Mouse (Mus musculus): Measurements from ENCODE around the gene Elf1. TPM values are rescaled to one million over a fixed set of nuclear protein-coding genes. Genes with fewer than 3 reads are reported as not detected.

Elf1 gene
- polyA plus RNA-seq, 1 experiment: 22.5 TPM

DNA sequence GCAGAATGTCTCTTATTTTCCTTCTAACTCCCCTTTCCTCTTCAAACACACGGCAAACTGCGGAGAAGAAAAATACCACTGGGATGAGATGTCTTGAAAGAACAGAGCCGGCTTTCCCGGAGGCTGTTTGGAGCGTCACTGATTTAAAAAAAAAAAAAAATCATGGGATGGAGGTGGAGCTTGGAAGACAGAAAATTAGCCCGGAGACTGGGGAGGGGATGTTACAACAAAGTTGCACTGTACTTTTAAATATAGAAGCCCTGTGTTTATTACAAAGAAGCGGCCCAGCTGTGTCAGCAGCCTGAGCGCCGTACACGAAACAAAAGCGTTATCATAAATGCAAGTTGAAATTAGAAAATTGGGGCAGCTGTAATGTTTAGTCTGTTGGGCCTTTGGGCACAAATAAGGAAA lies 1.3 kb downstream of the Elf1 start:
- DNase-seq (ENCODE audit: low read depth in 1 of 2, low spot score in 2 of 2): no peak
- no peak for TF ChIP-seq CTCF (IDR thresholded peaks at IDR 0.05; ENCODE audit: extremely low read depth, insufficient read depth, insufficient read length, insufficient replicate concordance)
- no peak for TF ChIP-seq POLR2A (IDR thresholded peaks at IDR 0.05; ENCODE audit: low read depth, low read length)
- Histone ChIP-seq H3K4me1 (ENCODE audit: control insufficient read depth, insufficient read depth, insufficient read length) (peaks cover 2% of the 10 kb centered on the region; the same call in 1 of the 2 replicates), H3K36me3 (ENCODE audit: control insufficient read depth, insufficient read depth, low read length) (no peaks in the 10 kb centered on the region), H3K4me3 (ENCODE audit: extremely low read depth, insufficient read depth, insufficient read length) (peak overlapping the region; percentile 96), H3K27me3 (ENCODE audit: control insufficient read depth, insufficient read depth, low read length) (no peaks in the 10 kb centered on the region), H3K27ac (ENCODE audit: insufficient read depth, low read length) (peak overlapping the region; percentile 99; the same call in 1 of the 2 replicates)
- WGBS: under 1% methylated on average over 11 of the region's 11 CpGs

DNA sequence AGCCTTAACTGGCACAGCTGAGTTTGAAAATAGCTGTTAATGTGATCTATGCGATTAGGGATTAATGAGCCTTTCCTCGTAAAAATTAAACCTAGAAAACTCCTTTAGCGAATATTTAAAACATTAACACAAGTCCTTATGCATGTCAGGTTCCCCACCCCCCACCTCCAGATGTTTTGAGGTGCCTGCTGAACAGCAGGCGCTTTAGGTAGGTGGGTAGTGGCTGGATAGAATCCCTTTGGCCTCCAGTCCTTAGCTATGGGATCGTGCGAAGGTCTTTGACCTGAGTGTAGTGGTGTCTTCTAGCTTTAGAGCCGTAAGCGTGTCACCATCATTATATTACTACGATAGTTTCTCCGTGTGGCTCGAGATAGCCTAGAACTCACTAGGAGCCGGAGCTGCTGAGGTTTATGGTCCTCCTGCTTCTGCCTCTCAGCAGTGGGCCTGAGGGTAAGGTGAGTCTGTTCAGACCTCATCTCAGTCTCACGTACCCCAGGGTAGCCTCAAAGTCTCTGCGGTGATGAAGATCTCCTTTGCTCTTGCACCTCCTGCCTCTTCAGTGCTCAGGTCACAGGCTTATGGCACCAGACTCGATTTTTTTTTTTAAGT lies 1.9 kb downstream of the Elf1 start:
- Histone ChIP-seq H3K4me1 (ENCODE audit: control insufficient read depth, insufficient read depth, insufficient read length) (peaks cover 2% of the 10 kb centered on the region; the same call in 1 of the 2 replicates), H3K27me3 (ENCODE audit: control insufficient read depth, insufficient read depth, low read length) (no peaks in the 10 kb centered on the region), H3K36me3 (ENCODE audit: control insufficient read depth, insufficient read depth, low read length) (no peaks in the 10 kb centered on the region), H3K27ac (ENCODE audit: insufficient read depth, low read length) (peak overlapping the region; percentile 51), H3K4me3 (ENCODE audit: extremely low read depth, insufficient read depth, insufficient read length) (peak overlapping the region; percentile 25)
- TF ChIP-seq CTCF (IDR thresholded peaks at IDR 0.05; ENCODE audit: extremely low read depth, insufficient read depth, insufficient read length, insufficient replicate concordance) (no peak), POLR2A (IDR thresholded peaks at IDR 0.05; ENCODE audit: low read depth, low read length) (no peak)
- WGBS: 33% methylated on average over 15 of the region's 15 CpGs
- no peak for DNase-seq (ENCODE audit: low read depth in 1 of 2, low spot score in 2 of 2)

DNA sequence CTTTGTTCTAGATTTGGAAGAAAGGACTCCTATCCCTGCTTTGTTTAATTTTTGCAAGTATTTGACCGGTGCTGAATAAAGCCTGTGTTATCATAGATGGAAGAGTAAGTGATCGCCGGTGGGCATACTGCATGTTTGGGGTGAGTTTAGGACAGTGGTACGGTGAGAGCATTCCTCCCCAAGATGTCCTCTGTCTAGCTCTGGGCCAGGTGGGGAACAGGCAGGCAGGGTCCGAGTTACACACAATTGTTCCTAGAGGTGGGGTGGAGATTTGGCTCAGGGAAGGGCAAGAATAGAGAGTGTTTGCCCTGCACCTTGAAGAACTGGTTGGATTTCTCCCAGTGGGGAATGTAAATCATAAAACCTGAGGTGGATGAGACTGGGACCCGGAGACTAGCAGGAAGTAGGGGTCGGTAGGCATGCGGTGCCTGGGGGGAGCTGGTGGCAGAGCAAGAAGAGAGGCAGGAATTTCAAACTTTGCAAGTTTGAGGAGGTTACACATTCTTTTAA lies 2.7 kb downstream of the Elf1 start:
- Histone ChIP-seq H3K4me3 (ENCODE audit: extremely low read depth, insufficient read depth, insufficient read length) (no peak overlapping the region), H3K4me1 (ENCODE audit: control insufficient read depth, insufficient read depth, insufficient read length) (peaks cover 2% of the 10 kb centered on the region; the same call in 1 of the 2 replicates), H3K36me3 (ENCODE audit: control insufficient read depth, insufficient read depth, low read length) (no peaks in the 10 kb centered on the region), H3K27me3 (ENCODE audit: control insufficient read depth, insufficient read depth, low read length) (no peaks in the 10 kb centered on the region), H3K27ac (ENCODE audit: insufficient read depth, low read length) (peak overlapping the region; percentile 51)
- DNase-seq (ENCODE audit: low read depth in 1 of 2, low spot score in 2 of 2): no peak
- TF ChIP-seq POLR2A (IDR thresholded peaks at IDR 0.05; ENCODE audit: low read depth, low read length) (no peak), CTCF (IDR thresholded peaks at IDR 0.05; ENCODE audit: extremely low read depth, insufficient read depth, insufficient read length, insufficient replicate concordance) (no peak)
- WGBS: 69% methylated on average over 8 of the region's 8 CpGs

DNA sequence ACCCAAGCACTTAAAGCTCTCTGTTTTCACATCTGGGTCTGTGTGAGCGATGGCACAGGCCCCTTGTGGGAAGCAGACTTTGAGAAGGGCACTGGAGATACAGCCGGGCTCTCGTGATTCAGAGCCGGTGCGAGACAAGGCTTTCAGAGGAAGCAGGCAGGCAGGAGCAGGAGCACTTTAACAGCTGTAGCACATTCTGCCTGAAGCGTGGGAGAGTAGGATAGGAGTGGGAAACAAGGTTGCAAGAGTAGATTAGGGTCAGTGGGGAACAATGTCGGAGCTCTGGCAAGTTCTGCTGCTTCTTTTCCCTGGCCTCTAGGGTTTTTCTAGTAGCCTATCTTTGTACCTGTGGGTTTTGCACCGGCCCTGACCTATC lies 5.6 kb downstream of the Elf1 start:
- WGBS: 57% methylated on average over 8 of the region's 8 CpGs
- no peak overlapping the region for H3K4me3 ChIP-seq (ENCODE audit: extremely low read depth, insufficient read depth, insufficient read length)
- TF ChIP-seq CTCF (IDR thresholded peaks at IDR 0.05; ENCODE audit: extremely low read depth, insufficient read depth, insufficient read length, insufficient replicate concordance) (no peak), POLR2A (IDR thresholded peaks at IDR 0.05; ENCODE audit: low read depth, low read length) (no peak)
- H3K36me3 ChIP-seq (ENCODE audit: control insufficient read depth, insufficient read depth, low read length): no peaks in the 10 kb centered on the region
- peaks cover 2% of the 10 kb centered on the region; the same call in 1 of the 2 replicates for H3K4me1 ChIP-seq (ENCODE audit: control insufficient read depth, insufficient read depth, insufficient read length)
- DNase-seq (ENCODE audit: low read depth in 1 of 2, low spot score in 2 of 2): no peak
- H3K27ac ChIP-seq (ENCODE audit: insufficient read depth, low read length): no peak overlapping the region
- H3K27me3 ChIP-seq (ENCODE audit: control insufficient read depth, insufficient read depth, low read length): no peaks in the 10 kb centered on the region

DNA sequence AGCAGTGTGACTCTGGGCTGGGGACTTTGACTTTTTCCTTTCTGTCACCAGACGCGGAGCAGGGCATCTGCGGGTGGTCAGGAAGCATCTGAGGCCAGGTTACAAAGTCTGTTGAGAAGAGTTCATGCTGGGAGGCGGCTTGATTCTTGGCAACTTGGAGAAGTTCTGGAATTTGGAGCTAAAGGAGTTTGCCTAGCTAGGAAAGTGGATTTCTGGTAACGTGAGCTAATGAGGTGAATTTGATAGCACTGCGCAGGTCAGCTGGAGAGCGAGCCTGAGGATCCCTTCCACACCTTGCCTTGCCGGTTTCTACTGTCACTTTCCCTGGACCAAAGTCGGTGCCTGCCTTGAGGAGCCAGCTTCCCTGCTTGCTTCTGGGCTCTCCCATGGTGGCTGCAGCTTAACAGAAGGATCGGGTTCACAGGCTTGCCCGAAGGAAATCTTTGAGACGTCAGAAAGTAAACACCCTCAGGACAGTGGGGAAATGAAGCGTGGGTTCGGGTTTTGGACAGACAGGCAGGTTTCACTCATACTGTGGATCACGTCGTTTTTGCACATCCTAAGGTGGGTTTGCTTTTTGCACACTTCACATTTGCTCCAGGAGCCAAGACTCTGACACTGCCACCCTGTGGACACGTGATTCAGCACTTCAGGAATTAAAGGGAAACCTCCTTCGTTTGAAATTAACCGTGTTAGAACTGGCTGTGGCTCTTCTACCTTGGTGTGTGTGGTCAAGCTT lies 6.2 kb downstream of the Elf1 start:
- peak overlapping the region; percentile 23 for H3K4me3 ChIP-seq (ENCODE audit: extremely low read depth, insufficient read depth, insufficient read length)
- TF ChIP-seq POLR2A (IDR thresholded peaks at IDR 0.05; ENCODE audit: low read depth, low read length): no peak
- peak; percentile 4; the same call in 1 of the 2 replicates for TF ChIP-seq CTCF (IDR thresholded peaks at IDR 0.05; ENCODE audit: extremely low read depth, insufficient read depth, insufficient read length, insufficient replicate concordance)

DNA sequence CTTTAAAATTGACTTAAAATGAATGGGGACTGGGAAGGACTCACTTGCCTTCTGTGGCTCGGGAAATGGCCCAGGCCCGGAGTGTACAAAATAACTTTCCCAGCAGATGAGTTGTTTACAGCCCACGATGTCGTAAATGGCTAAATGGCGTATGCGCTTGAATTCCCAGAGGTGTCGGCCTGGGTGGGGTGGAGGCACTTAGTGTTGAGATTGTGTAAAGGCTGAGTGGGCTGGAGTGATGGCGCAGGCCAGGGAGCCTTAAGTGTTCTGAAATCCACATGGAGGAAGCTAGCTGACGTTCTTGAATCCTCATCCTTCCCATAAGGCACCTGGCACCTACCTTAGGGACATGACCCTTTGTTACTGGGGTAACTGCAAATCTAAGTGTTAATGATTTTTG lies 7.5 kb downstream of the Elf1 start:
- H3K27me3 ChIP-seq (ENCODE audit: control insufficient read depth, insufficient read depth, low read length): no peaks in the 10 kb centered on the region
- no peak overlapping the region for H3K27ac ChIP-seq (ENCODE audit: insufficient read depth, low read length)
- WGBS: 95% methylated on average over 9 of the region's 9 CpGs
- H3K36me3 ChIP-seq (ENCODE audit: control insufficient read depth, insufficient read depth, low read length): 0 out of 2 replicates have a peak, but pooled peaks cover 1% of the 10 kb centered on the region
- TF ChIP-seq POLR2A (IDR thresholded peaks at IDR 0.05; ENCODE audit: low read depth, low read length) (no peak), CTCF (IDR thresholded peaks at IDR 0.05; ENCODE audit: extremely low read depth, insufficient read depth, insufficient read length, insufficient replicate concordance) (no peak)
- peaks cover 2% of the 10 kb centered on the region; the same call in 1 of the 2 replicates for H3K4me1 ChIP-seq (ENCODE audit: control insufficient read depth, insufficient read depth, insufficient read length)
- no peak for DNase-seq (ENCODE audit: low read depth in 1 of 2, low spot score in 2 of 2)
- no peak overlapping the region for H3K4me3 ChIP-seq (ENCODE audit: extremely low read depth, insufficient read depth, insufficient read length)

More for the DNA sequence above, 6.2 kb downstream of the Elf1 start:
- WGBS: 29% methylated on average over 19 of the region's 19 CpGs
- Histone ChIP-seq H3K4me1 (ENCODE audit: control insufficient read depth, insufficient read depth, insufficient read length) (peaks cover 2% of the 10 kb centered on the region; the same call in 1 of the 2 replicates), H3K27me3 (ENCODE audit: control insufficient read depth, insufficient read depth, low read length) (no peaks in the 10 kb centered on the region), H3K36me3 (ENCODE audit: control insufficient read depth, insufficient read depth, low read length) (0 out of 2 replicates have a peak, but pooled peaks cover 1% of the 10 kb centered on the region), H3K27ac (ENCODE audit: insufficient read depth, low read length) (no peak overlapping the region)
- no peak for DNase-seq (ENCODE audit: low read depth in 1 of 2, low spot score in 2 of 2)
